Mouse (Mus musculus): Measurements from ENCODE around the gene Olfr1293-ps. TPM values are rescaled to one million over a fixed set of nuclear protein-coding genes. Genes with fewer than 3 reads are reported as not detected.

The Olfr1293-ps gene
- polyA plus RNA-seq, 1 experiment from 2014 or later, result not detected

DNA sequence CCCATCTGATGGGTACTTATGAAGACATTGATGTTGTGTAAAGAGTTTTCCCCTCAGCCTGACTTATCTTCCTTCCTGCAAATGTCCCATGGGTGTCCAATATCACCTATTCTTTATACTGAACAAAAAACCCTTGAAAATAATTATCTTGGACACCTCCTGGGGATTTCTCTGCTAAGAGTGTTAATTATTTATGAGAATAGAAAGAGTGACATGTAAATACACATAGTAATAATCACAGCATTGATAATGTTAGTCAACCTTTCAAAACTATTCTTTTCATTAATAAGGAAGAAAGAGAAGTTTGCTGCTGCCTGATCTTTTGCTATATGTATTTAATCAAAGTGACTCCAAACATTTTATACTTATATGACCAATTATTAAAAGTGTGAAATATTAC is 44.6 kb downstream of the Olfr1293-ps start, which contains the start of gene Olfr1295:
Gene Olfr1295, minus strand, starts transcription at position 101 of the 400 bp plus-strand sequence.
- no peak within 1 kb of the TSS for H3K27ac ChIP-seq (replicated peaks)
- DNase-seq (ENCODE audit: low spot score) (no peak), ATAC-seq (ENCODE audit: low FRiP score, low TSS enrichment) (no peak)
- no peaks in the 10 kb centered on the region for H3K27me3 ChIP-seq (ENCODE audit: control insufficient read depth, insufficient read depth, low read length)
- H3K36me3 ChIP-seq (ENCODE audit: control insufficient read depth, insufficient read depth, low read length), result no peaks in the 10 kb centered on the region
- no peaks in the 10 kb centered on the region for H3K9me3 ChIP-seq (ENCODE audit: control insufficient read depth, low read length)
- no peak for TF ChIP-seq EP300 (optimal IDR thresholded peaks at IDR 0.05)
- TF ChIP-seq CTCF (IDR thresholded peaks at IDR 0.05; ENCODE audit: low read depth), result no peak
- H3K4me1 ChIP-seq (replicated peaks; ENCODE audit: control insufficient read depth, insufficient read depth), result no peaks in the 10 kb centered on the region
- H3K4me2 ChIP-seq (replicated peaks; ENCODE audit: low read depth), result no peak within 1 kb of the TSS
- H3K9ac ChIP-seq (ENCODE audit: low read length), result no peak within 1 kb of the TSS
- H3K4me3 ChIP-seq (ENCODE audit: low read depth, low read length), result no peak within 1 kb of the TSS

Other genes with a start within 250 kb of the Olfr1293-ps start
- not detected in 2 replicates for gene Olfr1278, start 235.1 kb upstream of the Olfr1293-ps start, polyA plus RNA-seq (2015; fragmentation: Nextera tagmentation; extraction: Ambion mirVana)
- not detected in 2 replicates for gene Olfr1279, start 224.6 kb upstream of the Olfr1293-ps start, polyA plus RNA-seq (2015; fragmentation: Nextera tagmentation; extraction: Ambion mirVana)
- not detected in 2 replicates for gene Olfr1280, start 211.2 kb upstream of the Olfr1293-ps start, polyA plus RNA-seq (2015; fragmentation: Nextera tagmentation; extraction: Ambion mirVana)
- not detected in 2 replicates for gene Olfr1281, start 198.7 kb upstream of the Olfr1293-ps start, polyA plus RNA-seq (2015; fragmentation: Nextera tagmentation; extraction: Ambion mirVana)
- gene Olfr1282, start 189.1 kb upstream of the Olfr1293-ps start, polyA plus RNA-seq (2015; fragmentation: Nextera tagmentation; extraction: Ambion mirVana), result not detected in 2 replicates
- gene Olfr1283, start 158.4 kb upstream of the Olfr1293-ps start, polyA plus RNA-seq (2015; fragmentation: Nextera tagmentation; extraction: Ambion mirVana), result not detected in 2 replicates
- not detected in 2 replicates for gene Olfr1284, start 149.7 kb upstream of the Olfr1293-ps start, polyA plus RNA-seq (2015; fragmentation: Nextera tagmentation; extraction: Ambion mirVana)
- not detected in 2 replicates for gene Olfr1286, start 102.1 kb upstream of the Olfr1293-ps start, polyA plus RNA-seq (2015; fragmentation: Nextera tagmentation; extraction: Ambion mirVana)
- gene Olfr1287, start 76.1 kb upstream of the Olfr1293-ps start, polyA plus RNA-seq (2015; fragmentation: Nextera tagmentation; extraction: Ambion mirVana), result not detected in 2 replicates
- gene Olfr1288, start 51.1 kb upstream of the Olfr1293-ps start, polyA plus RNA-seq (2015; fragmentation: Nextera tagmentation; extraction: Ambion mirVana), result not detected in 2 replicates
- gene Olfr1289, start 44.4 kb upstream of the Olfr1293-ps start, polyA plus RNA-seq (2015; fragmentation: Nextera tagmentation; extraction: Ambion mirVana), result not detected in 2 replicates
- gene Olfr1290, start 31.4 kb upstream of the Olfr1293-ps start, polyA plus RNA-seq (2015; fragmentation: Nextera tagmentation; extraction: Ambion mirVana), result not detected in 2 replicates
- gene Olfr1291-ps1, start 28.0 kb upstream of the Olfr1293-ps start, polyA plus RNA-seq (2015; fragmentation: Nextera tagmentation; extraction: Ambion mirVana), result 0.02 TPM in 1 of 2 replicates, not detected in the other
- not detected in 2 replicates for gene Olfr1294, start 15.1 kb downstream of the Olfr1293-ps start, polyA plus RNA-seq (2015; fragmentation: Nextera tagmentation; extraction: Ambion mirVana)
- not detected in 2 replicates for gene Olfr1295, start 44.5 kb downstream of the Olfr1293-ps start, polyA plus RNA-seq (2015; fragmentation: Nextera tagmentation; extraction: Ambion mirVana)
- not detected in 2 replicates for gene Olfr1297, start 101.3 kb downstream of the Olfr1293-ps start, polyA plus RNA-seq (2015; fragmentation: Nextera tagmentation; extraction: Ambion mirVana)
- not detected in 2 replicates for gene Olfr1298, start 124.0 kb downstream of the Olfr1293-ps start, polyA plus RNA-seq (2015; fragmentation: Nextera tagmentation; extraction: Ambion mirVana)
- not detected in 2 replicates for gene Olfr1299, start 136.2 kb downstream of the Olfr1293-ps start, polyA plus RNA-seq (2015; fragmentation: Nextera tagmentation; extraction: Ambion mirVana)
- gene Olfr1301, start 225.8 kb downstream of the Olfr1293-ps start, polyA plus RNA-seq (2015; fragmentation: Nextera tagmentation; extraction: Ambion mirVana), result not detected in 2 replicates

All from stomach, postnatal 0 days (tissue).